Mouse (Mus musculus): ENCODE measurements around the gene Tktl2.

DNA sequence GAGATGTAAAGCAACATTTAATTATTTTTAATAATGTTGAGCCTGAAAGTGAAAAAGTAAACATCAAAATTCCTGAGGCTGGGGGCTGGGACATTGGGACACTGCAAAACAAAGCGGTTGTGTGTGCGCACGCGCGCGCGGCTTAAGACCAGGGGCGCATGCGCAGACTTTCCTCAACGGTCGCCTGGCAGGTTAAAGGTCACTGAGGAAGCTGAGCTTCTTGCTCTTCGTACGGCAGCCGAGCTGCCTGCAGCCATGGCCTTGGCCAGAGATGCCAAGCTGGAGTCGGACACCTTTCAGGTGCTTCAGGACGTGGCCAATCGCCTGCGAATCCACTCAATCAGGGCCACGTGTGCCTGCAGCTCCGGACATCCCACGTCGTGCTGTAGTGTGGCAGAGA lies at the start of gene Tktl2:
- no peak for TF ChIP-seq CTCF (IDR thresholded peaks at IDR 0.05; ENCODE audit: low read depth, low read length)
- no peak for TF ChIP-seq POLR2A (IDR thresholded peaks at IDR 0.05; ENCODE audit: borderline replicate concordance, low read depth, low read length)

Data from bone marrow macrophage, adult 2 months (primary cell).